ENCODE assay signal across 8 mouse cellular contexts in the genomic region with DNA sequence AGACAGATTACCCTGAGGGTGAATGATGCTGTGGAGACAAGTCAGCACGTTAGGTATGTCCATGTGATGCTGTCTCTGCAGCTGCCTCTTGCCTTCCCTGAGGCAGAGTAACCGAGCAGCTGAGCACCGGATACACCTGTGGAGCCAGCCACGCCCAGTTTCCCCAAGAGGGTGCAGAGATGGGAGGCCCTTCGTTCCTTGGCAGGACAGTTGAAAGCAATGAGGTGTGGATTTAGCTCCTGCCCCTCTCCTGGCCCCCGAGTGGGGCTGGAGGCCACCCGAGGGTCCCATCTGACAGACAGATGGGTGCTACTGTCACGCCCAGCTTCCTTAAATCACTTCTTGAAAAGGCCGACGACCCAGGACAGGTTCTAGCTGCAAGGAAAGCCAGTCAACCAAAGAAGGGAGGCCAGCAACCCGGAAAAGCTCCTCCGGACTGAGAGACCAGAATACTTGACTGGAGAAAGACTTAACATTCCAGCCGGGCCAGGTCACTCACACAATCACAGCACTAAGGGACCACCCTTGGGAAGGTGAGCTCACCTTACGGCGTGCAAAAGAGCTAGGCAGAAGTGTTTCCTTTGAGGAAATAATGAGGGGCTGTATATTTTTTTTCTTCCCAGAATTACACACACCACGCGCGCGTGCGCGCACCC. TPM values are rescaled to one million over a fixed set of nuclear protein-coding genes. Genes with fewer than 3 reads are reported as not detected.
DNase-seq lines count a peak whose midpoint lies in the region; ATAC-seq and TF ChIP-seq lines count a peak whose summit lies in the region.

No protein-coding gene starts in this region.

- no peaks in the 10 kb centered on the region for H3K36me3 ChIP-seq in embryonic facial prominence, embryonic 11.5 days (replicated peaks; ENCODE audit: control insufficient read depth, insufficient read depth, low read depth, low read length)
- H3K36me3 ChIP-seq in stomach, postnatal 0 days (ENCODE audit: control insufficient read depth, insufficient read depth, low read length) = no peaks in the 10 kb centered on the region

- no peak for TF ChIP-seq CTCF in stomach, postnatal 0 days (IDR thresholded peaks at IDR 0.05; ENCODE audit: low read depth)

- TF ChIP-seq EP300 in stomach, postnatal 0 days (optimal IDR thresholded peaks at IDR 0.05) = no peak

- H3K4me3 ChIP-seq in embryonic facial prominence, embryonic 11.5 days (ENCODE audit: low read depth, low read length) = no peak overlapping the region
- H3K4me3 ChIP-seq in stomach, postnatal 0 days (ENCODE audit: low read depth, low read length) = no peak overlapping the region

- intact Hi-C loops in heart, postnatal 25 days (cut with DNase I) = no loop called here

- H3K9ac ChIP-seq in embryonic facial prominence, embryonic 11.5 days (replicated peaks; ENCODE audit: low read length) = no peak overlapping the region
- peak overlapping the region; percentile 35; the same call in 1 of the 2 replicates for H3K9ac ChIP-seq in stomach, postnatal 0 days (ENCODE audit: low read length)

- peak; percentile 62 to 76 for DNase-seq in CD8-positive naive resting alpha-beta T cell, adult 2 months (ENCODE audit: low read depth in 2 of 2, low spot score in 2 of 2)
- peak; percentile 35 for DNase-seq in embryonic facial prominence, embryonic 11.5 days (ENCODE audit: low spot score)
- DNase-seq in heart, postnatal 25 days (ENCODE audit: low spot score) = peak; percentile 42
- peak; percentile 57 to 70 for DNase-seq in kidney, postnatal 4 days
- DNase-seq in stomach, postnatal 0 days (ENCODE audit: low spot score) = peak; percentile 62
- DNase-seq in cerebellum, postnatal 10 days = no peak
- DNase-seq in adrenal gland, postnatal 25 days = no peak

- H3K9me3 ChIP-seq in embryonic facial prominence, embryonic 11.5 days (replicated peaks; ENCODE audit: control insufficient read depth, low read length) = no peaks in the 10 kb centered on the region
- H3K9me3 ChIP-seq in stomach, postnatal 0 days (ENCODE audit: control insufficient read depth, low read length) = no peaks in the 10 kb centered on the region

- 9% methylated on average over 18 of the region's 21 CpGs for WGBS in embryonic facial prominence, embryonic 11.5 days
- 10% methylated on average over 15 of the region's 21 CpGs for WGBS in stomach, postnatal 0 days

- peak overlapping the region; percentile 30 for H3K4me2 ChIP-seq in embryonic facial prominence, embryonic 11.5 days (ENCODE audit: low read depth, low read length)
- H3K4me2 ChIP-seq in stomach, postnatal 0 days (replicated peaks; ENCODE audit: low read depth) = peak overlapping the region; percentile 47

- no peaks in the 10 kb centered on the region for H3K27me3 ChIP-seq in embryonic facial prominence, embryonic 11.5 days (ENCODE audit: control insufficient read depth, insufficient read depth, low read length)
- no peaks in the 10 kb centered on the region for H3K27me3 ChIP-seq in stomach, postnatal 0 days (ENCODE audit: control insufficient read depth, insufficient read depth, low read length)

- no peaks in the 10 kb centered on the region for H3K4me1 ChIP-seq in embryonic facial prominence, embryonic 11.5 days (ENCODE audit: control insufficient read depth, insufficient read depth, low read length)
- 0 out of 2 replicates have a peak, but pooled peaks cover 4% of the 10 kb centered on the region for H3K4me1 ChIP-seq in stomach, postnatal 0 days (replicated peaks; ENCODE audit: control insufficient read depth, insufficient read depth)

- no peak overlapping the region for H3K27ac ChIP-seq in embryonic facial prominence, embryonic 11.5 days (replicated peaks; ENCODE audit: low read depth, low read length)
- H3K27ac ChIP-seq in stomach, postnatal 0 days (replicated peaks) = peak overlapping the region; percentile 75

- no peak for ATAC-seq in embryonic facial prominence, embryonic 11.5 days (replicated peaks; ENCODE audit: insufficient number of reproducible peaks, low FRiP score, low TSS enrichment, low read depth)
- ATAC-seq in megakaryocyte-erythroid progenitor cell, adult 5-6 weeks (replicated peaks; ENCODE audit: low FRiP score, low TSS enrichment, poor library complexity, severe bottlenecking) = peak; percentile 64
- ATAC-seq in stomach, postnatal 0 days (ENCODE audit: low FRiP score, low TSS enrichment) = peak; percentile 86

RNA-seq across cellular contexts. Expression of a gene that starts 10.4 kb away (rescaled TPM):
- polyA plus RNA-seq in embryonic facial prominence, embryonic 11.5 days (2014; fragmentation: Nextera tagmentation; extraction: Ambion mirVana) = 166 and 181 TPM in 2 replicates
- 10 to 100 TPM; 21.9 to 22.0 TPM for total RNA-seq in heart, postnatal 25 days (2021)
- 130 and 132 TPM in 2 replicates for total RNA-seq in megakaryocyte-erythroid progenitor cell, adult 5-6 weeks (2014; fragmentation: Nextera tagmentation)
- 140 and 171 TPM in 2 replicates for total RNA-seq in megakaryocyte-erythroid progenitor cell, adult 5-6 weeks (2017)
- polyA plus RNA-seq in stomach, postnatal 0 days (2015; fragmentation: Nextera tagmentation; extraction: Ambion mirVana) = 46.8 and 49.8 TPM in 2 replicates
- total RNA-seq in adrenal gland, postnatal 25 days (2021) = 21.8 and 28.4 TPM in 2 replicates

Comparison
In these comparisons a context has a peak if more than half of its experiments do, and no peak if none do; other contexts are left out.
1. DNase-seq: peak in CD8-positive naive resting alpha-beta T cell, adult 2 months (2 of 2), embryonic facial prominence, embryonic 11.5 days (single experiment), heart, postnatal 25 days (single experiment), kidney, postnatal 4 days (2 of 2) and stomach, postnatal 0 days (single experiment); none in cerebellum, postnatal 10 days (0 of 2) and adrenal gland, postnatal 25 days (single experiment).